Mouse (Mus musculus) cerebellum, adult 2 months (tissue): ENCODE measurements around the gene Trappc3. TPM values are rescaled to one million over a fixed set of nuclear protein-coding genes. Genes with fewer than 3 reads are reported as not detected.

ENCODE experiments used
- DNase-seq, 2 experiments: peaks; one replicate each; pipeline ENCODE4 v3.0.0; 2021
- H3K27ac ChIP-seq: fragments of 200-500 bp; 2 replicates; pipeline ENCODE4 v1.5.1; 2012; ENCODE audit warnings: low read length, control low read depth, inconsistent platforms; ENCODE audit not compliant: insufficient read depth
- H3K27me3 ChIP-seq: fragments of 200-500 bp; 2 replicates; pipeline ENCODE4 v1.6.1; 2012; ENCODE audit warnings: inconsistent platforms, mild to moderate bottlenecking, low read length, moderate library complexity; ENCODE audit not compliant: control insufficient read depth, insufficient read depth
- H3K4me1 ChIP-seq: fragments of 200-500 bp; 2 replicates; pipeline ENCODE4 v1.6.1; 2011; ENCODE audit warnings: low read length; ENCODE audit not compliant: control insufficient read depth, insufficient read depth
- H3K4me3 ChIP-seq: fragments of 200-500 bp; replicated peaks from 2 replicates; pipeline ENCODE3; 2011; ENCODE audit warnings: mild to moderate bottlenecking, low read depth, low read length, control low read depth; ENCODE audit not compliant: insufficient read depth
- CTCF ChIP-seq: fragments of 200-500 bp; IDR thresholded peaks from 2 replicates; pipeline ENCODE4 v1.5.1; 2011; ENCODE audit warnings: low read depth, mild to moderate bottlenecking, control low read depth, low read length, moderate library complexity, borderline replicate concordance; ENCODE audit not compliant: insufficient read depth
- POLR2A ChIP-seq: fragments of 200-500 bp; IDR thresholded peaks from 2 replicates; pipeline ENCODE4 v1.6.1; 2011; ENCODE audit warnings: low read length, control low read depth, borderline replicate concordance; ENCODE audit not compliant: insufficient read depth
- WGBS: fragments of 180-500 bp; shearing (Covaris S2); methylation state at CpG from one replicate; pipeline ENCODE4 v1.1.7; 2018; 5-methylcytosine and 5-hydroxymethylcytosine counted together
- polyA plus RNA-seq: library from polyadenylated mRNA; depleted of rRNA; stranded (reverse); fragments of >200 nt; gene quantifications from 2 replicates; pipeline ENCODE4 v1.2.3, GENCODE M21; 2012

Trappc3 gene
- polyA plus RNA-seq, 1 experiment, result 175 TPM

- Histone ChIP-seq H3K27me3 (no peaks in the 10 kb centered on the region), H3K4me1 (peaks cover 48% of the 10 kb centered on the region), H3K4me3 (no peak overlapping the region), H3K27ac (peak overlapping the region; percentile 41)
- TF ChIP-seq CTCF (no peak), POLR2A (no peak)
- 10% methylated on average over 9 of the region's 9 CpGs for WGBS
- DNase-seq, result peak; percentile 46 to 47
These were observed 20.2 kb upstream of the Trappc3 start for GRCm38 (mm10) chr4:126241956-126242355.

- 19% methylated on average over 6 of the region's 6 CpGs for WGBS
- Histone ChIP-seq H3K4me1 (peaks cover 51% of the 10 kb centered on the region), H3K27me3 (no peaks in the 10 kb centered on the region), H3K4me3 (no peak overlapping the region), H3K27ac (peak overlapping the region; percentile 41)
- TF ChIP-seq CTCF, result no peak
- no peak for TF ChIP-seq POLR2A
- DNase-seq, result peak; percentile 67 to 79
These were observed 19.6 kb upstream of the Trappc3 start for GRCm38 (mm10) chr4:126242510-126242909.

GRCm38 (mm10) chr4:126246202-126246889, 15.8 kb upstream of the Trappc3 start:
- Histone ChIP-seq H3K27ac (no peak overlapping the region), H3K4me3 (no peak overlapping the region), H3K4me1 (peaks cover 66% of the 10 kb centered on the region), H3K27me3 (no peaks in the 10 kb centered on the region)
- TF ChIP-seq CTCF, result no peak
- TF ChIP-seq POLR2A, result no peak
- 31% methylated on average over 13 of the region's 13 CpGs for WGBS
- peak in 1 of 2 experiments; percentile 9 for DNase-seq

GRCm38 (mm10) chr4:126248261-126248868, 13.8 kb upstream of the Trappc3 start:
- no peak for TF ChIP-seq POLR2A
- TF ChIP-seq CTCF, result no peak
- Histone ChIP-seq H3K4me3 (no peak overlapping the region), H3K27ac (peak overlapping the region; percentile 34), H3K4me1 (peaks cover 67% of the 10 kb centered on the region), H3K27me3 (no peaks in the 10 kb centered on the region)
- 17% methylated on average over 11 of the region's 11 CpGs for WGBS
- no peak for DNase-seq

GRCm38 (mm10) chr4:126250659-126251058, 11.5 kb upstream of the Trappc3 start:
- WGBS, result 24% methylated on average over 4 of the region's 4 CpGs
- Histone ChIP-seq H3K4me3 (no peak overlapping the region), H3K4me1 (peaks cover 56% of the 10 kb centered on the region), H3K27me3 (no peaks in the 10 kb centered on the region), H3K27ac (peak overlapping the region; percentile 41)
- TF ChIP-seq CTCF, result no peak
- no peak for TF ChIP-seq POLR2A
- DNase-seq, result no peak

GRCm38 (mm10) chr4:126251655-126252254, 10.4 kb upstream of the Trappc3 start:
- TF ChIP-seq CTCF, result no peak
- TF ChIP-seq POLR2A, result no peak
- peak overlapping the region; percentile 41 for H3K27ac ChIP-seq
- H3K4me3 ChIP-seq, result peak overlapping the region; percentile 12
- H3K27me3 ChIP-seq, result no peaks in the 10 kb centered on the region
- peaks cover 50% of the 10 kb centered on the region for H3K4me1 ChIP-seq
- no peak for DNase-seq
- 19% methylated on average over 11 of the region's 11 CpGs for WGBS

- TF ChIP-seq CTCF (no peak), POLR2A (no peak)
- H3K27ac ChIP-seq, result peak overlapping the region; percentile 41
- H3K4me1 ChIP-seq, result peaks cover 51% of the 10 kb centered on the region
- H3K27me3 ChIP-seq, result no peaks in the 10 kb centered on the region
- H3K4me3 ChIP-seq, result peak overlapping the region; percentile 26
- WGBS, result 19% methylated on average over 17 of the region's 17 CpGs
- DNase-seq, result no peak
These were observed 9.5 kb upstream of the Trappc3 start for GRCm38 (mm10) chr4:126252411-126253237.

GRCm38 (mm10) chr4:126253637-126254272, 8.4 kb upstream of the Trappc3 start:
- DNase-seq, result peak in 1 of 2 experiments; percentile 37
- H3K4me3 ChIP-seq, result peak overlapping the region; percentile 97
- TF ChIP-seq CTCF (no peak), POLR2A (no peak)
- H3K27me3 ChIP-seq, result no peaks in the 10 kb centered on the region
- 26% methylated on average over 14 of the region's 14 CpGs for WGBS
- peaks cover 42% of the 10 kb centered on the region for H3K4me1 ChIP-seq
- H3K27ac ChIP-seq, result peak overlapping the region; percentile 100; the same call in 1 of the 2 replicates
